Mouse (Mus musculus) intestine, embryonic 14.5 days (tissue): ENCODE measurements around the gene C1qc. TPM values are rescaled to one million over a fixed set of nuclear protein-coding genes. Genes with fewer than 3 reads are reported as not detected.

ENCODE experiments used
- ATAC-seq: fragments of 200-750 bp; cut with Nextera tagmentation; replicated peaks from 2 replicates; pipeline ENCODE4 v1.8.0; 2017; ENCODE audit warnings: low read depth, moderate number of reproducible peaks, moderate TSS enrichment, moderate library complexity; ENCODE audit not compliant: low FRiP score, low TSS enrichment
- DNase-seq: peaks from one replicate; pipeline ENCODE4 v3.0.0-alpha.2; 2018; ENCODE audit warnings: low spot score
- H3K27ac ChIP-seq: fragments of 300-500 bp; sonication (generic); 2 replicates; pipeline ENCODE4 v1.5.1; 2014; ENCODE audit warnings: low read depth, mild to moderate bottlenecking, control low read depth
- H3K27me3 ChIP-seq: fragments of 300-500 bp; sonication (generic); replicated peaks from 2 replicates; pipeline ENCODE4 v1.6.1; 2014; ENCODE audit warnings: low read length, control low read depth; ENCODE audit not compliant: control insufficient read depth, insufficient read depth
- H3K36me3 ChIP-seq: fragments of 300-500 bp; sonication (generic); 2 replicates; pipeline ENCODE4 v1.6.1; 2014; ENCODE audit warnings: low read length, control low read depth; ENCODE audit not compliant: control insufficient read depth, insufficient read depth
- H3K4me1 ChIP-seq: fragments of 300-500 bp; sonication (generic); replicated peaks from 2 replicates; pipeline ENCODE4 v1.6.1; 2014; ENCODE audit warnings: low read length, control low read depth, mixed read lengths; ENCODE audit not compliant: control insufficient read depth, insufficient read depth
- H3K4me2 ChIP-seq: fragments of 300-500 bp; sonication (generic); 2 replicates; pipeline ENCODE4 v1.6.1; 2014; ENCODE audit warnings: low read length
- H3K4me3 ChIP-seq: fragments of 300-500 bp; sonication (generic); 2 replicates; pipeline ENCODE4 v1.5.1; 2014; ENCODE audit warnings: low read depth, low read length, control low read depth, mixed read lengths
- H3K9ac ChIP-seq: fragments of 300-500 bp; sonication (generic); 2 replicates; pipeline ENCODE4 v1.6.1; 2014; ENCODE audit warnings: mild to moderate bottlenecking, low read length
- H3K9me3 ChIP-seq: fragments of 300-500 bp; sonication (generic); 2 replicates; pipeline ENCODE4 v1.6.1; 2016; ENCODE audit warnings: low read length, control low read depth; ENCODE audit not compliant: control insufficient read depth
- WGBS: fragments of 180-500 bp; shearing (Covaris S2); extraction: QIAGEN DNeasy Blood & Tissue Kit; methylation state at CpG from one replicate; pipeline ENCODE4 v1.1.7; 2014; 5-methylcytosine and 5-hydroxymethylcytosine counted together
- polyA plus RNA-seq: library from polyadenylated mRNA; unstranded; fragments of >200 nt; fragmentation: Nextera tagmentation; extraction: Ambion mirVana; gene quantifications from 2 replicates; pipeline ENCODE4 v1.2.1, GENCODE M21; 2014

Gene C1qc
- polyA plus RNA-seq, 1 experiment from 2014 or later, result 32.3 TPM

DNA sequence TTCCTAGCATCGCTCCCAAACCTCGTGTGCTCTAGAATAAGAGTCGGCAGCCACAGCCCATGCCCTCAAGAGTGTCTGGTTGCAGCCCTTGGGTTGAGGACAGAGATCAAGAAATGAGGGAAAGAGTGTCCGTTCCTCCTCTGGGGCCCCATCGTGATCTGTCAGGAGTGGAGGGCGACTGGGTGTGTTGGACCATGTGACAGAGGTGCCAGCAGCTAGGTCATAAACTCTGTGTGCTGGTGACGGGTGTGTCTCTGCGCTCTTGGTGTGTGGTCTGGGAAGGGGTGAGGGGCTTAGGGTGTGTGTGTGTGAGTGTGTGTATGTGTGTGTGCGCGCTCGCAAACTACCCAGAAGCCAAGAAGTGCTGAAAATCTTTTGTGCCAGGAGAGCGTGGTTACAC lies 39.9 kb downstream of the C1qc start:
- Histone ChIP-seq H3K9ac (no peak overlapping the region), H3K4me2 (peak overlapping the region; percentile 6), H3K4me1 (no peaks in the 10 kb centered on the region), H3K27ac (peak overlapping the region; percentile 77), H3K27me3 (no peaks in the 10 kb centered on the region), H3K9me3 (no peaks in the 10 kb centered on the region), H3K36me3 (no peaks in the 10 kb centered on the region), H3K4me3 (no peak overlapping the region)
- ATAC-seq, result peak; percentile 80
- DNase-seq, result no peak
- 62% methylated on average over 12 of the region's 12 CpGs for WGBS

DNA sequence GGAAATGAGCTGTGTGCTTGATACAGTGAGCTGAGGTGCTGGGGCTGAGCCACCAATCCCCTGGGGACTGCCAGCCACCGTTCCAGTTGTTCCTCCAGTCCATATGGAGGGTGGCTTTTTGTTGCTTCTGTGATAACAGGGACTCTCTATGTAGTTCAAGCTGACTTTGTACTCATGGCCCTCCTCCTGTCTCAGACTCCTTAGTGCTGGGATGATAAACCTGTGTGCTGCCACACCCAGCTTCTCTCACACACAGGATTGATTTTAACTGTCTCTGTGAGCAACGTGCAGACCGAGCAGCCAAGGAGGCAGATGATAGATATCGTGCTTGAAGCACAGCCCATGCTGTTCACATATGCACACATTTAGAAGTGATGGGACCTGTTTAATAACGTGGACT lies 40.7 kb downstream of the C1qc start:
- Histone ChIP-seq H3K4me1 (no peaks in the 10 kb centered on the region), H3K27ac (peak overlapping the region; percentile 77; the same call in 1 of the 2 replicates), H3K4me3 (no peak overlapping the region), H3K9ac (no peak overlapping the region), H3K27me3 (no peaks in the 10 kb centered on the region), H3K4me2 (no peak overlapping the region), H3K9me3 (no peaks in the 10 kb centered on the region), H3K36me3 (no peaks in the 10 kb centered on the region)
- ATAC-seq (peak; percentile 61), DNase-seq (no peak)
- 43% methylated on average over 5 of the region's 5 CpGs for WGBS

- ATAC-seq (no peak), DNase-seq (no peak)
- H3K4me1 ChIP-seq, result no peaks in the 10 kb centered on the region
- H3K27me3 ChIP-seq, result no peaks in the 10 kb centered on the region
- H3K9ac ChIP-seq, result no peak overlapping the region
- H3K36me3 ChIP-seq, result no peaks in the 10 kb centered on the region
- no peak overlapping the region for H3K4me3 ChIP-seq
- WGBS, result 66% methylated on average over 4 of the region's 4 CpGs
- H3K27ac ChIP-seq, result no peak overlapping the region
- no peak overlapping the region for H3K4me2 ChIP-seq
- no peaks in the 10 kb centered on the region for H3K9me3 ChIP-seq
These were observed 44.3 kb downstream of the C1qc start for GRCm38 (mm10) chr4:136848565-136848964.

- Histone ChIP-seq H3K4me3 (no peak overlapping the region), H3K36me3 (no peaks in the 10 kb centered on the region), H3K9me3 (no peaks in the 10 kb centered on the region), H3K4me1 (no peaks in the 10 kb centered on the region), H3K27ac (no peak overlapping the region), H3K27me3 (no peaks in the 10 kb centered on the region), H3K9ac (no peak overlapping the region), H3K4me2 (no peak overlapping the region)
- no peak for ATAC-seq
- DNase-seq, result no peak
- WGBS, result 85% methylated on average over 6 of the region's 6 CpGs
These were observed 45.7 kb downstream of the C1qc start for GRCm38 (mm10) chr4:136847166-136847565.

DNA sequence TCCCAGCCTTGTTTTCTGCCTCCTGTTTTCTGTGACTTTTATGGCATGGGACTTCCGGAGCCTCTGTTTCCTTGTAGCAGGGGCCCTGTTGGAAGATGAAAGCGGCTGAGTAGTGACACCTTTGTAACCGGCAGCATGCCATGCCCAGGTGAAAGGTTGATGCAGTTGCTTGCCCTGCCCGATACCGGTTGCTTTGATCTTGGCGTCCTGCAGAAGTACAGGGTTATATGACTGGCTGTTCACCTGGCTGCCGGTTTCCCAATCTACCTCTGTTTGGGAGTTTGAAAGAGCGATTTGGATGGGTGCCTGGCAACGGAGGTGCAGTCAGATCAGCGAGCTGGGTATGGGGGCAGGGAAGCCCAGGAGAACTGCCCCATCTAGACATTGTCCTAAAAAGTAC lies 50.1 kb downstream of the C1qc start:
- H3K4me1 ChIP-seq, result peaks cover 15% of the 10 kb centered on the region
- no peaks in the 10 kb centered on the region for H3K27me3 ChIP-seq
- peak; percentile 61 for ATAC-seq
- peak; percentile 76 for DNase-seq
- H3K4me3 ChIP-seq, result no peak overlapping the region
- no peaks in the 10 kb centered on the region for H3K9me3 ChIP-seq
- 59% methylated on average over 10 of the region's 10 CpGs for WGBS
- no peak overlapping the region for H3K4me2 ChIP-seq
- no peak overlapping the region for H3K9ac ChIP-seq
- no peak overlapping the region for H3K27ac ChIP-seq
- no peaks in the 10 kb centered on the region for H3K36me3 ChIP-seq

DNA sequence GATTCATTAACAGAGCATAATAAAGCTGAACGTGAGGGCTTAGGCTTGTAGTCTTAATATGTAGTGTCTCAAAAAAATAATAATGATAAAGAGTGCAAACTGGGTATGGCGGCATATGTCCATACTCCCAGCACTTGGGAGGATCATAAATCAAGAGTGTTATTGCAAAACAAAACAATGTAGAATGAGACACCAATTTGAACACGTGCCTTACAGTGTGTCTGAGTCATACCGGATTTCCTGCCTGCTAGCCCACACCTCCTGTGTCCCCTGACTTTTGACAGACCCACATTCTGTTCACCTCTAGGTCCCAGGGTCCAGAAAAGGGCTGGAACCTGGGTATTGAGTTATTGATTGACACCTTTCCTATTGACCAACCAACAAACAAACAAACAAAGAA lies 50.8 kb downstream of the C1qc start:
- Histone ChIP-seq H3K36me3 (no peaks in the 10 kb centered on the region), H3K27me3 (no peaks in the 10 kb centered on the region), H3K9ac (no peak overlapping the region), H3K27ac (no peak overlapping the region), H3K4me1 (peaks cover 18% of the 10 kb centered on the region), H3K9me3 (no peaks in the 10 kb centered on the region), H3K4me3 (no peak overlapping the region), H3K4me2 (no peak overlapping the region)
- 61% methylated on average over 4 of the region's 4 CpGs for WGBS
- ATAC-seq, result no peak
- DNase-seq, result no peak

GRCm38 (mm10) chr4:136841056-136841455 lies 51.8 kb downstream of the C1qc start:
- ATAC-seq (no peak; the same call in 1 of the 2 replicates), DNase-seq (peak; percentile 94)
- Histone ChIP-seq H3K9me3 (no peaks in the 10 kb centered on the region), H3K27ac (no peak overlapping the region), H3K27me3 (no peaks in the 10 kb centered on the region), H3K36me3 (no peaks in the 10 kb centered on the region), H3K4me3 (no peak overlapping the region), H3K4me1 (peaks cover 26% of the 10 kb centered on the region), H3K4me2 (no peak overlapping the region), H3K9ac (no peak overlapping the region)
- WGBS, result 7% methylated on average over 5 of the region's 5 CpGs

Other genes with a start within 250 kb of the C1qc start
- gene Ephb2, start 57.1 kb downstream of the C1qc start, polyA plus RNA-seq, result 8.8 and 11.4 TPM in 2 replicates
- 62.3 and 62.8 TPM in 2 replicates for gene C1qb, start 6.9 kb downstream of the C1qc start, polyA plus RNA-seq
- 34.2 and 34.6 TPM in 2 replicates for gene C1qa, start 5.7 kb upstream of the C1qc start, polyA plus RNA-seq
- 0.75 and 1.1 TPM in 2 replicates for gene Epha8, start 63.8 kb upstream of the C1qc start, polyA plus RNA-seq
- 4.4 and 4.7 TPM in 2 replicates for gene Zbtb40, start 155.7 kb upstream of the C1qc start, polyA plus RNA-seq